Mouse (Mus musculus) embryonic fibroblast, embryonic 13.5 days (primary cell): ENCODE measurements around the gene Zfp131. TPM values are rescaled to one million over a fixed set of nuclear protein-coding genes. Genes with fewer than 3 reads are reported as not detected.
A peak's percentile ranks its signal among the peaks of the same experiment; 100 is the strongest.

Experiments used
- H3K27ac ChIP-seq: 2 replicates; pipeline ENCODE4 v1.5.1; 2012; ENCODE audit warnings: low read length, control low read depth, inconsistent platforms; ENCODE audit not compliant: insufficient read depth
- H3K4me1 ChIP-seq: 2 replicates; pipeline ENCODE4 v1.6.1; 2011; ENCODE audit warnings: low read length; ENCODE audit not compliant: control insufficient read depth, insufficient read depth
- H3K4me3 ChIP-seq: 2 replicates; pipeline ENCODE4 v1.5.1; 2011; ENCODE audit warnings: mild to moderate bottlenecking, control low read depth, low read length; ENCODE audit not compliant: insufficient read depth
- CTCF ChIP-seq: IDR thresholded peaks from 2 replicates; pipeline ENCODE4 v1.5.1; 2011; ENCODE audit warnings: mild to moderate bottlenecking, control low read depth, low read length, moderate library complexity, borderline replicate concordance; ENCODE audit not compliant: insufficient read depth
- POLR2A ChIP-seq: IDR thresholded peaks from 2 replicates; pipeline ENCODE4 v1.6.1; 2011; ENCODE audit warnings: low read depth, mild to moderate bottlenecking, control low read depth, low read length, moderate library complexity
- polyA plus RNA-seq: library from polyadenylated mRNA; stranded (reverse); fragments of >200 nt; gene quantifications from 2 replicates; pipeline ENCODE4 v1.2.4, GENCODE M21; 2011; ENCODE audit warnings: low read depth; ENCODE audit not compliant: missing spikeins, insufficient read length

Zfp131 gene
- polyA plus RNA-seq, 1 experiment = 64.5 TPM

DNA sequence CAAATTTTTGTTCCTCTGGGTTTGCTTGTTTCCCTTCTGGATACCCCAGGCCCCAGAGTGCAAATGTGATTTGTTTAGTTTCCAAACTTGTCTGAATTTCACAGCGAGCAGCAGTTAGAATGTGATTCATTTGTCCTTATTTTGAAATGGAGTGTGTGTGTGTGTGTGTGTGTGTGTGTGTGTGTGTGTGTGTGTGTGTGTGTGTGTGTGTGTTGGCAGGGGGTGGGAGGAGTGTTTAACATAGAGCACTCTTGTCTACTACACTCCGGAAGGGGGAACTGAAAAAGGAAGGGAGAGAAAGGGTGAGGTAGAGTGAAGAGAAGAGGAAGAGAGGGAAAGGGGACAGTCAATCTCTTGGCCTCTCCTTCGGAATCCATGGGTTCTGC lies 36.1 kb downstream of the Zfp131 start:
- Histone ChIP-seq H3K4me3 (no peak overlapping the region; the same call in 1 of the 2 replicates), H3K4me1 (no peaks in the 10 kb centered on the region), H3K27ac (no peak overlapping the region)
- TF ChIP-seq POLR2A = no peak
- TF ChIP-seq CTCF = no peak

DNA sequence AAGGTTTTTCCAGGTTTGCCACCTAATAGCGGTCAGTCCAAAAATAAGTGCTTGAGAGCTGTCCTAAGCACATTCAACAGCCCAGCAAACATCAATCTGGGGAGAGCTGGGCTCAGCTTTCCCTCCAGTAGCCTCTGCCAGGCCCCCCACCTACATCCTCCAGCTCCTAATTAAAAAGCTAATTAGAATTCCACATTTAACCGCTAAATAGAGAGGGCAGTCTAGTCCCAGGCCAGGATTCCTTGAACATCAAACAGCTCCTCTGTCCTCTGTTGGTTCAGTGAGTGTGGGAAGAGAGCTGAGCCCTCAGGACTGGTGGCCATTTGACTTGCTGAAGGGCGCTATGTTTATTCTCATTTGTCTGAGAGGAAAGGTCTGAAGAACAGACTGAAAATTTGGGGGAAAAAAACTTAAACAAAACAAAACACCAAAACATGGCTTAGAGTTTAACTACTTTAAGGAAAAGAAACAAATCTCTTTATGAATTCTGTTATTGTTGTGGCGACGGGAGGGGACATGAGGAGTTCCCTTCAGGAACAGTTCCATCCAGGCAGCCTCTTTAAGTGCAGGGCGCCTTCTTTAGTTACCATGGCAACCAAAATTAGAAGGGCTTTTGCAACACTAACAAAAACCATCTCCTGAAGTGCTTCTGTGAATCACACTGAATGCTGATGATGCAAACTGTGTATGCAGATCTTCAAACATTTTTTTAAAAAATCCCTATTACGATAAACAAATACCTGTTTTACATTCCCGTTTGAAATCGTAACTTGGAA lies 36.6 kb downstream of the Zfp131 start:
- H3K4me1 ChIP-seq = no peaks in the 10 kb centered on the region
- H3K4me3 ChIP-seq = no peak overlapping the region
- TF ChIP-seq CTCF = no peak
- no peak for TF ChIP-seq POLR2A
- H3K27ac ChIP-seq = no peak overlapping the region

DNA sequence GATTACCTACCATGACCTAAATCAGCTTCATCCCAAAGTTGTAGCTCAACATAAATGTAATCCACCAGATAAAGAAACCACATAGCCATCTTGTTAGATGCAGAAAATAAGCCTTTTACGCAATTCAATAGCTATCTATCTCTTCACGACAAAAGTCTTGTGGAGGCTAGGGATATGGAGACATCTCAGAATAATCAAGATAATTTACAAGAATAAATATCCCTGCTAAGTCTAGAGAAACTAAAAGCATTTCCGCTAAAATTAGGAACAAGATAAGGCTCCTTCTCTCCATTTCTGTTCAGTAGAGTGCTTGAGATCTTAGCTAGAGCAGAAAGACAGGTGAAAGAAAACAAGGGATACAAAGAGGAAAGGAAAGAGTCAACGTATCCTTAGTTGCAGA lies 43.8 kb downstream of the Zfp131 start:
- TF ChIP-seq POLR2A (no peak), CTCF (no peak)
- Histone ChIP-seq H3K4me3 (no peak overlapping the region), H3K27ac (no peak overlapping the region), H3K4me1 (no peaks in the 10 kb centered on the region)

DNA sequence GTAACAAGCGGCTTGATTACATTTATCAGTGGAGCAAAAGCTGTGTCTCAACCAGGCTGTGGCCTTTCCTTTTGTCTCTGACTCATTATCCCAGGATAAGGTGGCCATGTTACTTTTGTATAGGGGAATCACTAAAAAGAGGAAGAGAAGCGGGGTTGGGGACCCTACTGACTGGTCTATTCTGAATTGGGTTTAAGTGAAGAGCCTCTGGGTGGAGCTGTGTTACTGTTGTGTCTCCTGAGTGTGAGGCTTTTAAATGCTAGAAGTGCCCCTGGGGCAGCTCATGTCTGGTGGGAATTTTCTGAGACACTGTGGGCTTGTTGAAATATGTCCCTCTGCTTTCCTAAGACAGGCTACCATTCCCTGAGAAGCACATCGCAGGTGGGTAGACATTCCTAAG lies 47.2 kb downstream of the Zfp131 start:
- Histone ChIP-seq H3K27ac (no peak overlapping the region), H3K4me1 (no peaks in the 10 kb centered on the region), H3K4me3 (no peak overlapping the region)
- TF ChIP-seq CTCF (no peak), POLR2A (no peak)

DNA sequence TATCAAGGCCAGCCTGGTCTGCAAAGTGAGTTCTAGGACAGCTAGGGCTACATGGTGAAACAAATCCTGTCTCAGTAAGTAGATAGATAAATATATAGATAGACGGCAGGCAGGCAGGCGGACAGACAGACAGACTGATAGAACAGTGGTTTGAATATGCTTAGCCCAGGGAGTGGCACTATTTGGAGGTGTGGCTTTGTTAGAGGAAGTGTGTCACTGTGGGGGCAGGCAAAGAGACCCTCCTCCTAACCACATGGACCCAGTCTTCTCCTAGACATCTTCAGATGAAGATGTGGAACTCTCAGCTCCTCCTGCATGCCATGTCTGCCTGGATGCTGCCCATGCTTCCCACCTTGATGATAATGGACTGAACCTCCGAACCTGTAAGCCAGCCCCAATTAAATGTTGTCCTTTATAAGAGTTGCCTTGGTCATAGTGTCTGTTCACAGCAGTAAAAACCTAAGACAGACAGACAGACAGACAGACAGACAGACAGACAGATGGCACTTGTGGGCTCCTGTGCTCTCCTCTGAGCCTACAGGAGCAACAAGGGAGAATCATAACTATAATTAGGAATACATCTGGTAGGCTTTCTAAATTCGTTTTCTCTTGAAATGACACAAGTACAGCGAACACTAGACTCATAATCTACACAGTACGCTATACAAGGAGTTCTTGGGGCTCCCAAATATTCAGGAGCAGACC lies 47.8 kb downstream of the Zfp131 start:
- H3K4me3 ChIP-seq = no peak overlapping the region
- TF ChIP-seq CTCF (no peak), POLR2A (no peak)
- H3K4me1 ChIP-seq = no peaks in the 10 kb centered on the region
- H3K27ac ChIP-seq = no peak overlapping the region

DNA sequence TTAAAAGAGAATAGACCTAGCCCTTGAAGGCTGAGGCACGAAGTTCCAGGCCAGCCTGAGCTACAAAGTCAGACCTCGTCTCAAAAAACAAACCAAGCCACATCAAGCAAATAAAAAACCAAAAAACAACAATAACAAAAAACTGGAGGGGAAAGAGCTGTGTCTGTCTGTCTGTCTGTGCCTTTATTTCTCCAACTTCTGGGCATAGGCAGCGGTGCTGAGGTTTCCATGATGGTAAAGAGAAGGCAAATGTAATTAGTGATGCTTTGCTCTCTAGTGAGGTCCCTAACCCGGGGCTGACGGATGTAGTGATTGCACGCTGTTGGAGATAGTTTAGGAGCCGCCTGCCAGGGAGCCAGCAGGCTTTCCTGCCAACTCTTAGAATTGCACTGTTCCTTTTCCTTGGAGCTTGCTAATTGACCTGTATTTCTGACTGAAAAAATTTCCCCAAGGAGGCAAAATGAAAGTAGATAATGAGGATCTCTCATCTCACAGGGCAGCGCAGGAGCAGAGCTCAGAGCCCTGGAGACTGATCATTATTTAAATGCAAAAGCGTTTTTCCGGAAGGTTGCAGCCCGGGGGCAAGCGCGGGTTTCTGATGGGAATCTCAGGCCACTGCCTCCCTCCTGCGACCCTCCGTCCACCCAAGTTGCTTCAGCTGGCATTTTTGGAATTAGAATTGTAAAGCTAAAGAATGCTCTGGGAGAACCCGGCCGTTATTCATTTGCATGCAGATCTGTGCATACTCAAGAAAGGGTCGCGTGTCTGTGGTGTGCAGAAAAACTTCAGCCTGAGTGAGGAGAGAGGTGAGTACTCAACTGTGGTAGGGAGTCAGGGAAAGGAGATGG lies 49.1 kb downstream of the Zfp131 start:
- H3K27ac ChIP-seq = no peak overlapping the region
- TF ChIP-seq POLR2A = no peak
- TF ChIP-seq CTCF = no peak
- no peaks in the 10 kb centered on the region for H3K4me1 ChIP-seq
- peak overlapping the region; percentile 11; the same call in 1 of the 2 replicates for H3K4me3 ChIP-seq

DNA sequence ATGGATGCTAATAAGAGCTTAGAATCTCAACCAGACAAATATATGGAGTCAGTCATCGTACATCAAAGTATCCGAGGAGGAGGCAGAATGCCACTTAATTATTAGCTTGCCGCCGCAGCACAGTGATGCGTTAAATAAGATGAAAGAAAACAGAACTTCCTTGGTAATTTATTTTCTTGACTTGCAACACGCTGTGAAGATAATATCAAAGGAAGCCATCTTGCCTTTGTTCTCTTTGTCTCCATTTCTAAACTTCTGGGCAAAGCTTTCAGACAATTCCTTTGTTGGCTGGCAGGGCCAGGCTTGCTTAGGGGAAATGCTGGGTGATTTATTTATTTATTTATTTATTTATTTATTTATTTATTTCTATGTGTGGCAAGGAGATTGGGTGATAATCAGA lies 59.2 kb downstream of the Zfp131 start:
- Histone ChIP-seq H3K27ac (no peak overlapping the region), H3K4me1 (no peaks in the 10 kb centered on the region), H3K4me3 (no peak overlapping the region)
- no peak for TF ChIP-seq CTCF
- TF ChIP-seq POLR2A = no peak

DNA sequence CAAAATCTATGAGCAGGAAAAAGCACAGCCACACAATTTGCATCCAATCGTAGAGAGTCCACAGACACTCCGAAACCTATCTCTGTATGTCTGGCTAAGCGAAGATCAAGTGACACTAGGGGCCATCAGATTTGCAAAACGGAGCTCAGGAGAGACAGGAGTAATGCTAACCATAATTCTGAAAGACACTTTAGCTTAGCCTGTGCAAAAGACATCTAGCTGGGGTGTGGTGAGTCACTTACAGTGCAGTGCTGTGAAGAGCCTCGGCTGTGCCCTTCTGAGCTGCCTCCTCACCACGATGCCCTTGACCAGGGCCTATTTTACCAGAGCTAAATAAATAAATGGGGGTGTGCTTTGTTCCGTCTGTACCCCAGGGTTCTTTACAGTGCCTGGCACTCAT lies 61.3 kb downstream of the Zfp131 start:
- Histone ChIP-seq H3K4me1 (no peaks in the 10 kb centered on the region), H3K27ac (no peak overlapping the region), H3K4me3 (no peak overlapping the region)
- TF ChIP-seq POLR2A = no peak

DNA sequence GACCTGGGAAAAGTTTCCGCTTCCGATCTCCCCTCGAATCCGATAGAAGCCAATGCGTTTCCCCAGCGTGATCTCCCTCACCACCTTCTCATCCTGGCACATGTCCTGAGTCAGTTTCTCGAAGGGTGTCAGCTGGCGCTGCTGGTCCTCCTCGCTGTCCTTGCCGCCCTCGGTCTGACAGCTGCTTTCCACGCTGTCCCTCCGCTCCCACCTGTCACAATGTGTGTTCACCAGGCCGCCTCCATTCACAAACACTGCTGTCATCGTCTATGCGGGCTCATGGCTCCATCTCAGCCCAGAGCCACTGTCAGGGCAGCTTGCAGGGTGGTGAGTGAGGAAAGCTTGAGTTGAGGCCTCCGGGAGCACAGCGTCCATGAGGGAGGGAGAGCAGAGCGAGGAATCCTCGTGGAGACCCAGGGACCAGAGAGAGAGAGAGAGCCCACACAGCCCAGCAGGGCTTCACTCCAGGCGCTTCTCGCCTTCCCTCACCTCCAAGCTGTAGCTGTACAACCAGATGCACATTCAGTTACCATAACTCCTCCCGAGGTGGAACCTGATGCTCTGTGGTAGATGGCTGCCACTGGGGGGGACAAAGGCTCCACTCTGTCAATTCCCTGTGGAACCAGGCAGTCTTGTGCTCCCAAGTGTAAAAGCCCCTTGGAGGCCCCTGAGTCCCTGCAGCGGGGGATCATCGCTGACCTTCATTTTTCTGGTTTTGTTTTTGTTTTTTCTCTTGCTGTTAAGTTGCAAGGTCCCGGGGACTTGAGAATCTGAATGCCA lies 62.9 kb downstream of the Zfp131 start:
- H3K4me3 ChIP-seq = no peak overlapping the region
- TF ChIP-seq POLR2A (no peak), CTCF (no peak)
- H3K27ac ChIP-seq = no peak overlapping the region
- H3K4me1 ChIP-seq = no peaks in the 10 kb centered on the region; the same call in 1 of the 2 replicates
